Mouse (Mus musculus) ES-E14 (cell line): ENCODE results near the gene Isy1.
"Not testable (repeated sequence)": the region's sequence is repeated elsewhere in the genome, so short reads cannot be mapped to it uniquely, and the experiment has no call there.

ENCODE experiments used
- HCFC1 ChIP-seq: IDR thresholded peaks from 2 replicates; pipeline ENCODE4 v1.6.1; 2012; ENCODE audit warnings: low read length, inconsistent platforms, borderline replicate concordance; ENCODE audit not compliant: insufficient read depth
- ZC3H11A ChIP-seq: IDR thresholded peaks from 2 replicates; pipeline ENCODE4 v1.6.1; 2012; ENCODE audit warnings: low read depth, mild to moderate bottlenecking, inconsistent platforms, low read length, borderline replicate concordance
- ZNF384 ChIP-seq: IDR thresholded peaks from 2 replicates; pipeline ENCODE4 v1.6.1; 2012; ENCODE audit warnings: low read depth, low read length, inconsistent platforms

DNA sequence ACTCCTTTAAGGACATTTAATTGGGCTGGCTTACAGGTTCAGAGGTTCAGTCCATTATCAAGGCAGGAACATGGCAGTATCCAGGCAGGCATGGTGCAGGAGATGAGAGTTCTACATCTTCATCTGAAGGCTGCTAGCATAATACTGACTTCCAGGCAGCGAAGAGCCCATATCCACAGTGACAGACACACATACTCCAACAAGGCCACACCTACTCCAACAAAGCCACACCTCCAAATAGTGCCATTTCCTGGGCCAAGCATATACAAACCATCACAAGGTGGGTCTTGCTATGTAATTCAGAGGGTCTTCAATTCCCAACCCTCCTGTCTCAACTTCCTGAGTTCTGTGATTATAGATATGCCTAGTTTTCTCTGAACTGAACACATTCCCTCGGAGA lies 74.3 kb downstream of the Isy1 start:
- not testable (repeated sequence) for TF ChIP-seq HCFC1, ZNF384, ZC3H11A
